Mouse (Mus musculus) olfactory bulb, adult 2 months (tissue): ENCODE measurements around the gene Arglu1. TPM values are rescaled to one million over a fixed set of nuclear protein-coding genes. Genes with fewer than 3 reads are reported as not detected.
A peak's percentile ranks its signal among the peaks of the same experiment; 100 is the strongest.

Source experiments
- H3K27ac ChIP-seq: fragments of 200-500 bp; 2 replicates; pipeline ENCODE4 v1.5.1; 2012; ENCODE audit warnings: low read depth, low read length; ENCODE audit not compliant: insufficient read depth
- H3K4me1 ChIP-seq: fragments of 200-500 bp; 2 replicates; pipeline ENCODE4 v1.6.1; 2012; ENCODE audit warnings: low read length; ENCODE audit not compliant: control insufficient read depth, insufficient read depth
- H3K4me3 ChIP-seq: fragments of 200-500 bp; 2 replicates; pipeline ENCODE4 v1.5.1; 2012; ENCODE audit warnings: mild to moderate bottlenecking, low read depth, low read length, moderate library complexity; ENCODE audit not compliant: insufficient read depth
- CTCF ChIP-seq: fragments of 200-500 bp; IDR thresholded peaks from 2 replicates; pipeline ENCODE4 v1.5.1; 2012; ENCODE audit warnings: low read depth, mild to moderate bottlenecking, low read length, moderate library complexity; ENCODE audit not compliant: insufficient read depth
- POLR2A ChIP-seq: fragments of 200-500 bp; IDR thresholded peaks from 2 replicates; pipeline ENCODE4 v1.6.1; 2012; ENCODE audit warnings: mild to moderate bottlenecking, low read depth, low read length, moderate library complexity; ENCODE audit not compliant: insufficient read depth
- WGBS: fragments of 180-500 bp; shearing (Covaris S2); methylation state at CpG from one replicate; pipeline ENCODE4 v1.1.7; 2018; 5-methylcytosine and 5-hydroxymethylcytosine counted together
- polyA plus RNA-seq: library from polyadenylated mRNA; stranded (reverse); fragments of >200 nt; gene quantifications from 2 replicates; pipeline ENCODE4 v1.2.4, GENCODE M21; 2012; ENCODE audit warnings: low replicate concordance; ENCODE audit not compliant: missing spikeins, insufficient read depth, insufficient read length

The Arglu1 gene
- polyA plus RNA-seq, 1 experiment = 1,185 TPM

DNA sequence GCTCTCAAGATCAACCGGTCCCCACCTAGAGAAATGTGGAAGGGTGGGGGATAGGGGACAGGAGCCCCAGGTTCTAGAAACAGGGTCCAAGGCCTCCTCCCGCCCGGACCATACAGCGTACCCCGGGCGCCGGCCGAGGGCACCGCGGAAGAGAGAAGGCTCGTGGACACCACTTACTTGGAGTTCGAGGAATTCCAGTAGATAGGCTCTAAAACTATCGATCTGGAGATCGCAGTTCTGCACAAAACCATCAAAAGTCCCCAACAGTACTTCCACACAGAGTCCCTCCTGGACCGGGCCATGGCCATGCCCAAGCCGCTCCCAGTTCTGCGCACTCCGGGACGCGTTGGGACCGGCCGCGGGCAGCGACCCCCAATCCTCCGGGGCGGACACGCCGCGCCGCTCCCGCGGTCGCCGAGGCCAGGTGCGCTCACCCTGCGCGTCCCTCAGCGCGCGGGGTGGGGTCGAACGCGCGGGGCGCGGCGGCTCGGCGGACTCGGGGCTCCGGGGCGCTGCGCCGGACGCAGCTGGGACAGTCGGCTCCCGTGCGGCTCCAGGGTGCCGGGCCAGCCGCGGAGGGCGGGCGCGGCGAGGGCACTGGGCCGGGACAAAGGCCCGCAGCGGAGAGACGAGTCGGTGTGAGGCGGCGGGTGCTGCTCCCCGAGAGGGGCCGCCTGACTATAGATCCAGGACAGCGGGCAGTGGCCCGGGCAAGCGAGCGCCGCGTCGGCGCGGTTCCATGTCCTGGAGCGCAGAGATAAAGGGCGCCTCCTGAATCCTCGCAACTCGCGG, 29.8 kb downstream of the Arglu1 start:
- H3K27ac ChIP-seq = peak overlapping the region; percentile 18

DNA sequence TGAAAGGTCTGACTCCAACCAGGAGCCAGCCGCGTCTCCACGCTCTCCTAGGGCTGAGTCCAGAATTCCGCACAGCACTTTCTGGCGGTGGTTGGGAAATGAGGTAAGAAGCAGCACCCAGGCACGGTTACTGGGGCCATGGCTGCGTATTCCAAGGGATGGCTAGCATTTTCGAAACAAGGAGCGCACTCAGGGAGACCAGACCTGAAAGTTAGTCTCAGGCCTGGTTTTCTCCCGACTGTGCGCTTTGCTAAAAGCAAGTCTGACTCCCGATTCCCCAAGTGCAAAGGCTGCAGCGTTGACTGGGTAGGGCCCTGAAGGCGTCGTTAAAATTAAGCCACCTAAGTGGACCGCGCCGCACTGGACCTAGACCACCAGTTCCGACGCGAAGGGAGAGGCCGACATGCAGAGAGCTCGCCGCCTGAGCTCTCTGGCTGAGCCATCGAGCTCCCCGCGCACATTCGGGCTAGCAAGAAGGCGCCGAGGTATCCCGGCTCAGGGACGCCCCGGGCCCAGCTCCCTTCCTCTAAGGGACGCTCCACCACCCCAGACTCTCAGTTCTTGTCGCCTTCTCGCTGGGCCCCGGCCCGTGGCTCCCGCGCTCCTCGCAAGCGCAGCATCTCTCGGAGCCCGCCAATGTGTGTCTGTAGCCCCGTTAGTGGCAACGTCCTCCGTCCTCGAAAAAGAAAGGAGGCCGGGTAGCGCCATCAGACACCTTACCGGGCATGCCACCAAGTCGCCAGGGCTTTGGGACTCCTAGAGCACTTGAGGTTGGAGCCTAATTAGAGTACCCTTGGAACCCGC, 30.6 kb downstream of the Arglu1 start:
- no peak for TF ChIP-seq CTCF
- no peak for TF ChIP-seq POLR2A
- WGBS = 1% methylated on average over 53 of the region's 53 CpGs
- Histone ChIP-seq H3K4me1 (peaks cover 9% of the 10 kb centered on the region), H3K27ac (peak overlapping the region; percentile 56), H3K4me3 (peak overlapping the region; percentile 72)

More for the DNA sequence above, 29.8 kb downstream of the Arglu1 start:
- Histone ChIP-seq H3K4me3 (peak overlapping the region; percentile 72), H3K4me1 (peaks cover 4% of the 10 kb centered on the region; the same call in 1 of the 2 replicates)
- under 1% methylated on average over 88 of the region's 88 CpGs for WGBS
- TF ChIP-seq POLR2A (no peak), CTCF (no peak)

DNA sequence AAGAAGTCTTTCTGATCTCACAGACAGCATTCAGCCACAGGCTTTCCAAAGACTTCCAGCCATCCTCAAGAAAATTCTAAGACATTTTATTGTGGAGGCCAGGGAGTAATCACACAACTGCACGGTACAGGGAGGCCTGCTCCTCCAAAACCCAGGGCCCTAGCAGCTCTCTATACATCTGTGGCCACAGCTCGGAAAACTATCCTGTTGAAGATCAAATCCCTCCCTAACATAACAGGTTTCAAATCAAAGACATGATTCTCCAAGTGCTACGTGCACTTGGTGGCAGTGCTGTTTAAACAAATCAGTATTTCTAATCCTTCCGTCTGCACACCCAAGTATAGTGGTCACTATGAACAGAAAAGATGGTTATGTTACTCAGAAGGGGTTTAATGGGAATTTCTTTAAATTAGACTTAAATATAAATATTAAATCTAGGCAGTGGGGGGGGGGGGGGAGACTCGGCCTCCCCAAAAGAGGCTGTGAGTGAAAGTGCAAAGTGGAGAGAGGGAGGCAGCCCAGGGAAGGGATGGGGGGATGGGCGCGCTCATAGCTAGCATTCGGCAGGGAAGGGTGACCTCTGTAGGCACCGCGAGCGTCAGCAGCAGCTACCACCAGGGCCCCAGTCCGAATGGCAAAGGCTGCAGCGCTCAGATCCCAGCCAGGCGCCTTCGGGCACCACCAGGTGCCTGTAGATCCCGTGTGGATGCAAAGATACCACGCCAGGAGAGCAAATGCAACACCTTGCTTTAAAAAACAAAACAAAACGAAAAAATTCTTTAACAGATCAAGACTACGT, 31.7 kb downstream of the Arglu1 start:
- Histone ChIP-seq H3K27ac (peak overlapping the region; percentile 31; the same call in 1 of the 2 replicates), H3K4me1 (peaks cover 9% of the 10 kb centered on the region), H3K4me3 (peak overlapping the region; percentile 34)
- 10% methylated on average over 19 of the region's 19 CpGs for WGBS
- TF ChIP-seq CTCF (peak; percentile 51), POLR2A (no peak)

GRCm38 (mm10) chr8:8657692-8658355, 32.5 kb downstream of the Arglu1 start:
- TF ChIP-seq CTCF (no peak), POLR2A (no peak)
- Histone ChIP-seq H3K27ac (no peak overlapping the region; the same call in 1 of the 2 replicates), H3K4me1 (peaks cover 9% of the 10 kb centered on the region), H3K4me3 (no peak overlapping the region)
- WGBS = 53% methylated on average over 5 of the region's 5 CpGs

DNA sequence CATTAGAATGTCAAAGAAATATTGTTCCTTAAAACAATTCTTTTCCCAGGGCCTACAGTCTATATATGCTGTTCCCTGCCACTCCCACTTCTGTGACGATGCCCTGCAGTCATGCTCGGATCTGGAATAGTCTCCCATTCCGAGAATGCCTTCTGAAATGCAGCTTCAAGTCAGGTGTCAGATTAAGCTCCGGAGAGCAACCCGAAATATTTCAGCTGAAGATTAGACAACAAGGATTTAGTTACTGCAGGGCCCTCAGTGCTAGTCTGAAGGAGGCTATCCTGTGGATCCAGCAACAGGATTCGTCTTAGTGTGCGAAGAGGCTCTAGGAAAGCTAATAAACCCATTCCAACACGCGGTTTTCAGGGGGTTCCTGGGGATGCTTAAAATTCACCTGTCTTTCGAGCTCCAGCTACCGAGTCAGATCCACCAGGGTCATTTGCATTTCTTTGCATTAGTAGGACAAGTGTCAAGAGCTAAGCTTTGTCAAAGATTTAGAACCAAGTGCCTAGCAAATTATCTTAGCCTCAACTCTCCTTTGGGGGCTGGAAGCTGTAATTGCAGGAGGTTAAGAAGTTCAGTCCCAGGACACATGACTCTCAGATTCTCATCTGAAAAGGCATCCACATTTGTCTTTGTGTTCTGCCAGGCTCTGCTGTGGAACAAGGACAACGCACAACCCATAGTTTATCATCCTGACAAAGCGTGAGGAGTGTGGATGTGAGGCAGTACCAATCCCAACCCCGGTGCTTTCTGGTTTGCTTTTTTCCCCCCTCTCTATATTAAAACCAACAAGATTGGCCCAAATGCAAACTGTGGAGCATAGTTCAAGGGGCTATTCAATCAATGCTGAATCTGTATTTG, 33.5 kb downstream of the Arglu1 start:
- Histone ChIP-seq H3K4me1 (peaks cover 9% of the 10 kb centered on the region), H3K4me3 (no peak overlapping the region), H3K27ac (no peak overlapping the region; the same call in 1 of the 2 replicates)
- TF ChIP-seq POLR2A (no peak), CTCF (no peak)
- 48% methylated on average over 14 of the region's 14 CpGs for WGBS

- WGBS = 57% methylated on average over 24 of the region's 24 CpGs
- TF ChIP-seq POLR2A (no peak), CTCF (no peak)
- H3K27ac ChIP-seq = no peak overlapping the region
- peaks cover 9% of the 10 kb centered on the region for H3K4me1 ChIP-seq
- no peak overlapping the region for H3K4me3 ChIP-seq
These were observed 34.7 kb downstream of the Arglu1 start for GRCm38 (mm10) chr8:8655346-8656340.
